Comparison of ENCODE assay signal across 25 mouse cellular contexts in the genomic region with DNA sequence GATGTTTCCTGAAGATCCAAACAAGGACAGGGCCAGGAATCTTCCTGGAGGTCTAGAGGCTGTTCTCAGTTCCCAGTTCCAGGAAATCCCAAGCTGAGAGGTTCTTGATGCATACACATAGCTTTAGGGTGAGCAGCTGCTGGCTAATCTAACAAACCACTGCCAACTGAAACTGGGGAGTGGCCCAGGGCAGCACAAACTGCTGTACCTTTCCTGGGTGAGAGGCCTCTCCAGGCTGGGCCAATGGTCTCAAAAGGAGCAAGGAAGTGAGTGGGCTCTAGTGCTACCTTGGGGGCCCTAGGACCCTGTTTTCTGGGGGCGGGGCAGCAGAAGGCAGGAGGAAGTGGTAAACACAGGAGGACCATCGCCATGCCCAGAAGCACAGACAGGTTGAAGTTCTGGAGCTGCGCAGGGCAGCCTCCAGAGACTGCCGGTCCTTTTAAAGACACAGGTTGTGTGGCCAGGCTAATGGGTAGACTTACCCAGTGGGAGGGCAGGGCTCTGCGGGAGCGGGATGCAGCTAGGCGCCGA. TPM values are rescaled to one million over a fixed set of nuclear protein-coding genes. Genes with fewer than 3 reads are reported as not detected.
DNase-seq lines count a peak whose midpoint lies in the region; TF ChIP-seq lines count a peak whose summit lies in the region.
"Had no signal": no experiment of that assay in that cellular context is flagged by ENCODE, and none has a peak within 500 bp of the region (broad histone marks: within the 10 kb centered on the region; RNA-seq: fewer than 3 reads in every experiment).

No protein-coding gene starts in this region.

- no peak for TF ChIP-seq CTCF in spleen, adult 2 months (IDR thresholded peaks at IDR 0.05; ENCODE audit: extremely low read depth, insufficient read depth, insufficient read length, insufficient replicate concordance)
- TF ChIP-seq CTCF in kidney, adult 2 months (conservative IDR thresholded peaks at IDR 0.05; ENCODE audit: insufficient read depth, insufficient read length, low read depth, low read length) = no peak

- H3K4me3 ChIP-seq in spleen, adult 2 months (ENCODE audit: extremely low read depth, insufficient read depth, insufficient read length) = peak overlapping the region; percentile 14; the same call in 1 of the 2 replicates
- 0 out of 2 replicates have a peak overlapping the region, but pooled peaks have one; percentile 17 for H3K4me3 ChIP-seq in brown adipose tissue, adult 24 weeks (ENCODE audit: insufficient read depth, low read depth, low read length)
- peak overlapping the region; percentile 86 for H3K4me3 ChIP-seq in macrophage (ENCODE audit: inconsistent target)
- no peak overlapping the region for H3K4me3 ChIP-seq in kidney, adult 2 months (ENCODE audit: insufficient read depth, low read depth, low read length)
- H3K4me3 ChIP-seq: embryonic facial prominence, embryonic 12.5 days; erythroblast, embryonic 14.5 days; forebrain, embryonic 15.5 days; heart, embryonic 10.5 days; hindbrain, embryonic 12.5 days; liver, embryonic 15.5 days; midbrain, embryonic 10.5 days had no signal

- WGBS in spleen, adult 2 months = 52% methylated on average over 8 of the region's 8 CpGs
- 42% methylated on average over 5 of the region's 8 CpGs for WGBS in macrophage (ENCODE audit: missing documents)
- WGBS in kidney, adult 2 months = 72% methylated on average over 8 of the region's 8 CpGs

- peaks cover 77% of the 10 kb centered on the region for H3K79me2 ChIP-seq in macrophage (ENCODE audit: inconsistent target)

- no peaks in the 10 kb centered on the region for H3K4me1 ChIP-seq in spleen, adult 2 months (ENCODE audit: control insufficient read depth, insufficient read depth, insufficient read length)
- no peaks in the 10 kb centered on the region for H3K4me1 ChIP-seq in brown adipose tissue, adult 24 weeks (ENCODE audit: control insufficient read depth, insufficient read depth, insufficient read length, low read length)
- H3K4me1 ChIP-seq in kidney, adult 2 months (ENCODE audit: control insufficient read depth, insufficient read depth, low read length) = no peaks in the 10 kb centered on the region
- H3K4me1 ChIP-seq: embryonic facial prominence, embryonic 12.5 days; forebrain, embryonic 15.5 days; heart, embryonic 10.5 days; hindbrain, embryonic 12.5 days; midbrain, embryonic 10.5 days had no signal

- intact Hi-C loops in gastrocnemius, postnatal 14 days (cut with DNase I; ENCODE audit: low total_unique reads) = loop anchor here (10.0 kb wide), 1 partner anchor 86 kb away; no protein-coding TSS in a partner anchor

- H3K27me3 ChIP-seq in spleen, adult 2 months (ENCODE audit: control insufficient read depth, insufficient read depth, low read length) = no peaks in the 10 kb centered on the region
- H3K27me3 ChIP-seq in kidney, adult 2 months (replicated peaks; ENCODE audit: control insufficient read depth, insufficient read depth, low read length) = no peaks in the 10 kb centered on the region
- H3K27me3 ChIP-seq: embryonic facial prominence, embryonic 12.5 days; forebrain, embryonic 15.5 days; hindbrain, embryonic 12.5 days; liver, embryonic 15.5 days had no signal

- TF ChIP-seq POLR2A in spleen, adult 2 months (IDR thresholded peaks at IDR 0.05; ENCODE audit: low read depth, low read length) = no peak
- TF ChIP-seq POLR2A in kidney, adult 2 months (IDR thresholded peaks at IDR 0.05; ENCODE audit: low read depth, low read length) = no peak

- DNase-seq in spleen, adult 2 months (ENCODE audit: low read depth in 1 of 2, low spot score in 2 of 2) = no peak
- DNase-seq in spleen, postnatal 4 days (ENCODE audit: low spot score in 2 of 2) = no peak
- DNase-seq in kidney, adult 2 months = no peak
- DNase-seq in gastrocnemius, postnatal 14 days = no peak
- DNase-seq in layer of hippocampus, postnatal 10 days (ENCODE audit: low spot score in 2 of 2) = no peak
- DNase-seq: adrenal gland, adult 8-10 months; cerebellum, adult 11-12 months; cerebellum, postnatal 25 days; lung, postnatal 10 days had no signal

- H3K27ac ChIP-seq in spleen, adult 2 months (ENCODE audit: insufficient read depth, low read length) = no peak overlapping the region
- H3K27ac ChIP-seq in brown adipose tissue, adult 24 weeks (replicated peaks; ENCODE audit: low read depth, low read length) = no peak overlapping the region
- peak overlapping the region; percentile 99 for H3K27ac ChIP-seq in macrophage
- no peak overlapping the region for H3K27ac ChIP-seq in kidney, adult 2 months (ENCODE audit: insufficient read depth, low read depth, low read length)
- H3K27ac ChIP-seq: embryonic facial prominence, embryonic 12.5 days; forebrain, embryonic 15.5 days; heart, embryonic 10.5 days; hindbrain, embryonic 12.5 days; liver, embryonic 15.5 days; midbrain, embryonic 10.5 days had no signal

- H3K36me3 ChIP-seq in spleen, adult 2 months (ENCODE audit: control insufficient read depth, insufficient read depth, low read length) = no peaks in the 10 kb centered on the region
- peaks cover 41% of the 10 kb centered on the region for H3K36me3 ChIP-seq in macrophage (ENCODE audit: inconsistent target)
- no peaks in the 10 kb centered on the region for H3K36me3 ChIP-seq in kidney, adult 2 months (ENCODE audit: control insufficient read depth, insufficient read depth, low read length)
- H3K36me3 ChIP-seq: embryonic facial prominence, embryonic 12.5 days had no signal

RNA-seq across cellular contexts. Expression of a gene that starts 1.4 kb away (rescaled TPM):
- polyA plus RNA-seq in spleen, adult 2 months (2012; rRNA removed) = 23.2 and 26.2 TPM in 2 replicates
- 3.0 TPM in 1 of 2 replicates, not detected in the other for polyA plus RNA-seq in brown adipose tissue, adult 24 weeks (2012; ENCODE audit: insufficient read depth, insufficient read length, missing spikeins)
- 1,000 to 10,000 TPM in 7 of 26 experiments, 100 to 1,000 TPM in 19; 146 to 1,912 (median 371) TPM for total RNA-seq in macrophage (2018; cell fraction: chromatin; rRNA removed)
- total RNA-seq in macrophage (2018; cell fraction: cytosol; rRNA removed) = 100 to 1,000 TPM in 23 of 26 experiments, 10 to 100 TPM in 3; 96.7 to 475 (median 196) TPM
- total RNA-seq in macrophage (2018; cell fraction: nucleus; rRNA removed) = 1,000 to 10,000 TPM in 1 of 26 experiments, 100 to 1,000 TPM in 25; 153 to 2,204 (median 378) TPM
- 169 to 1,404 TPM (median 407 TPM) in 3 replicates for polyA plus RNA-seq in macrophage (2018)
- 1.8 and 2.2 TPM in 2 replicates for polyA plus RNA-seq in kidney, adult 2 months (2012; rRNA removed)
- total RNA-seq in gastrocnemius, postnatal 14 days (2021) = under 1 TPM; 0.59 to 0.75 TPM
- 1 to 10 TPM; 1.3 to 2.4 TPM for total RNA-seq in layer of hippocampus, postnatal 10 days (2021)

RNA-seq across cellular contexts. Expression of a gene that starts 12.4 kb away (rescaled TPM):
- 0.14 and 0.22 TPM in 2 replicates for polyA plus RNA-seq in spleen, adult 2 months (2012; rRNA removed)
- not detected in 2 replicates for polyA plus RNA-seq in brown adipose tissue, adult 24 weeks (2012; ENCODE audit: insufficient read depth, insufficient read length, missing spikeins)
- total RNA-seq in macrophage (2018; cell fraction: chromatin; rRNA removed) = 1 to 10 TPM in 17 of 26 experiments, under 1 TPM in 5, not detected in 4; 0.52 to 9.6 (median 1.7) TPM
- total RNA-seq in macrophage (2018; cell fraction: cytosol; rRNA removed) = under 1 TPM in 17 of 26 experiments, not detected in 9; 0.05 to 0.35 (median 0.20) TPM
- total RNA-seq in macrophage (2018; cell fraction: nucleus; rRNA removed) = 10 to 100 TPM in 1 of 26 experiments, 1 to 10 TPM in 6, under 1 TPM in 11, not detected in 8; 0.29 to 10.1 (median 0.83) TPM
- polyA plus RNA-seq in macrophage (2018) = 0.23 to 0.38 TPM in 2 of 3 replicates, not detected in the other
- polyA plus RNA-seq in kidney, adult 2 months (2012; rRNA removed) = 0.13 and 0.29 TPM in 2 replicates
- total RNA-seq in gastrocnemius, postnatal 14 days (2021) = not detected
- 1 to 10 TPM in 1 of 2 experiments, under 1 TPM in 1; 0.87 to 1.0 TPM for total RNA-seq in layer of hippocampus, postnatal 10 days (2021)
- total RNA-seq: gastrocnemius, postnatal 4 days; monocyte, adult 5-6 weeks had no signal
- polyA plus RNA-seq: erythroblast, embryonic 14.5 days; large intestine, adult 2 months; liver, embryonic 15.5 days; neural tube, embryonic 11.5 days had no signal

RNA-seq across cellular contexts. Expression of a gene that starts 45.3 kb away (rescaled TPM):
- polyA plus RNA-seq in spleen, adult 2 months (2012; rRNA removed) = 43.3 and 95.2 TPM in 2 replicates
- 12.9 and 13.9 TPM in 2 replicates for polyA plus RNA-seq in brown adipose tissue, adult 24 weeks (2012; ENCODE audit: insufficient read depth, insufficient read length, missing spikeins)
- 10 to 100 TPM; 12.0 to 45.5 (median 27.2) TPM for total RNA-seq in macrophage (2018; cell fraction: chromatin; rRNA removed)
- total RNA-seq in macrophage (2018; cell fraction: cytosol; rRNA removed) = 10 to 100 TPM in 25 of 26 experiments, 1 to 10 TPM in 1; 9.9 to 19.4 (median 14.2) TPM
- 10 to 100 TPM in 25 of 26 experiments, 1 to 10 TPM in 1; 7.9 to 49.5 (median 21.9) TPM for total RNA-seq in macrophage (2018; cell fraction: nucleus; rRNA removed)
- 11.9 to 14.7 TPM (median 14.1 TPM) in 3 replicates for polyA plus RNA-seq in macrophage (2018)
- 28.6 and 43.3 TPM in 2 replicates for polyA plus RNA-seq in kidney, adult 2 months (2012; rRNA removed)
- 1 to 10 TPM; 6.9 to 7.4 TPM for total RNA-seq in gastrocnemius, postnatal 14 days (2021)
- 10 to 100 TPM; 22.3 to 24.9 TPM for total RNA-seq in layer of hippocampus, postnatal 10 days (2021)

RNA-seq across cellular contexts. Expression of a gene that starts 45.5 kb away (rescaled TPM):
- 16.3 and 17.5 TPM in 2 replicates for polyA plus RNA-seq in spleen, adult 2 months (2012; rRNA removed)
- polyA plus RNA-seq in brown adipose tissue, adult 24 weeks (2012; ENCODE audit: insufficient read depth, insufficient read length, missing spikeins) = 8.6 and 9.1 TPM in 2 replicates
- 10 to 100 TPM; 11.1 to 38.0 (median 25.2) TPM for total RNA-seq in macrophage (2018; cell fraction: chromatin; rRNA removed)
- 10 to 100 TPM; 12.3 to 18.7 (median 14.6) TPM for total RNA-seq in macrophage (2018; cell fraction: cytosol; rRNA removed)
- 10 to 100 TPM in 24 of 26 experiments, 1 to 10 TPM in 2; 9.0 to 45.0 (median 18.9) TPM for total RNA-seq in macrophage (2018; cell fraction: nucleus; rRNA removed)
- polyA plus RNA-seq in macrophage (2018) = 12.5 to 29.2 TPM (median 21.1 TPM) in 3 replicates
- 19.9 and 20.0 TPM in 2 replicates for polyA plus RNA-seq in kidney, adult 2 months (2012; rRNA removed)
- total RNA-seq in gastrocnemius, postnatal 14 days (2021) = 10 to 100 TPM; 16.3 to 18.1 TPM
- total RNA-seq in layer of hippocampus, postnatal 10 days (2021) = 10 to 100 TPM; 40.8 TPM

RNA-seq across cellular contexts. Expression of a gene that starts 47.3 kb away (rescaled TPM):
- polyA plus RNA-seq in spleen, adult 2 months (2012; rRNA removed) = 1.1 and 2.3 TPM in 2 replicates
- not detected in 2 replicates for polyA plus RNA-seq in brown adipose tissue, adult 24 weeks (2012; ENCODE audit: insufficient read depth, insufficient read length, missing spikeins)
- total RNA-seq in macrophage (2018; cell fraction: chromatin; rRNA removed) = not detected
- total RNA-seq in macrophage (2018; cell fraction: cytosol; rRNA removed) = not detected
- total RNA-seq in macrophage (2018; cell fraction: nucleus; rRNA removed) = not detected
- not detected in 3 replicates for polyA plus RNA-seq in macrophage (2018)
- polyA plus RNA-seq in kidney, adult 2 months (2012; rRNA removed) = 0.13 TPM in 1 of 2 replicates, not detected in the other
- total RNA-seq in gastrocnemius, postnatal 14 days (2021) = not detected
- not detected for total RNA-seq in layer of hippocampus, postnatal 10 days (2021)
- total RNA-seq: adrenal gland, adult 8-10 months; gastrocnemius, postnatal 4 days; layer of hippocampus, postnatal 14 days; monocyte, adult 5-6 weeks had no signal
- polyA plus RNA-seq: C2C12; erythroblast, embryonic 14.5 days; forebrain, embryonic 15.5 days; heart, postnatal 0 days; hindbrain, embryonic 12.5 days; liver, embryonic 15.5 days; neural tube, embryonic 11.5 days had no signal
